Mouse (Mus musculus): ENCODE data around the gene Tpm3. TPM values are rescaled to one million over a fixed set of nuclear protein-coding genes. Genes with fewer than 3 reads are reported as not detected.

Tpm3 gene
- total and polyA plus RNA-seq, 3 experiments: 205 to 274 (median 273) TPM

GRCm38 (mm10) chr3:90083698-90084324 lies 11.4 kb downstream of the Tpm3 start (continued):
- TF ChIP-seq JUND (IDR thresholded peaks at IDR 0.05; ENCODE audit: low read depth, low read length) (no peak), POLR2A (IDR thresholded peaks at IDR 0.05; ENCODE audit: control insufficient read depth in 1 of 2, insufficient read depth in 1 of 2, low read depth in 1 of 2, low read length in 2 of 2, poor library complexity in 1 of 2) (no peak), MYB (IDR thresholded peaks at IDR 0.05; ENCODE audit: low read depth, low read length) (no peak), ZMIZ1 (IDR thresholded peaks at IDR 0.05; ENCODE audit: low read depth, low read length) (no peak), CHD2 (IDR thresholded peaks at IDR 0.05; ENCODE audit: low read length) (no peak), ETS1 (IDR thresholded peaks at IDR 0.05; ENCODE audit: low read depth, low read length) (peak; percentile 91), NELFE (IDR thresholded peaks at IDR 0.05; ENCODE audit: low read depth, low read length) (no peak)

GRCm38 (mm10) chr3:90084790-90085189 lies 12.3 kb downstream of the Tpm3 start:
- Histone ChIP-seq H3K79me2 (ENCODE audit: control insufficient read depth, insufficient read depth, low read length, poor library complexity) (peaks cover 64% of the 10 kb centered on the region), H3K9me3 (replicated peaks; ENCODE audit: insufficient read depth, low read length) (no peaks in the 10 kb centered on the region), H3K4me3 (ENCODE audit: control insufficient read depth in 1 of 2, insufficient read depth in 1 of 2, low read depth in 2 of 2, low read length in 2 of 2) (no peak overlapping the region), H3K27ac (ENCODE audit: control insufficient read depth, low read depth, low read length) (no peak overlapping the region), H3K4me1 (ENCODE audit: control insufficient read depth in 1 of 2, insufficient read depth in 2 of 2, low read length in 2 of 2) (peaks cover 22 to 46% of the 10 kb centered on the region in 2 experiments), H3K36me3 (ENCODE audit: control insufficient read depth in 1 of 2, insufficient read depth in 2 of 2, low read length in 2 of 2) (peaks cover 11 to 50% of the 10 kb centered on the region in 2 experiments), H3K27me3 (ENCODE audit: control insufficient read depth in 1 of 2, insufficient read depth in 2 of 2, low read length in 2 of 2) (no peaks in the 10 kb centered on the region), H3K9ac (ENCODE audit: control insufficient read depth, low read depth, low read length, poor library complexity, severe bottlenecking) (no peak overlapping the region)
- DNase-seq (ENCODE audit: low read depth, low spot score): no peak
- TF ChIP-seq NRF1 (IDR thresholded peaks at IDR 0.05; ENCODE audit: insufficient read depth, low read depth, low read length, poor library complexity, severe bottlenecking): no peak
- no peak for TF ChIP-seq CHD2 (IDR thresholded peaks at IDR 0.05; ENCODE audit: low read length)
- TF ChIP-seq BHLHE40 (IDR thresholded peaks at IDR 0.05; ENCODE audit: borderline replicate concordance, low read depth, low read length): no peak
- no peak for TF ChIP-seq SIN3A (IDR thresholded peaks at IDR 0.05; ENCODE audit: low read length)
- no peak for TF ChIP-seq TCF12 (IDR thresholded peaks at IDR 0.05; ENCODE audit: low read depth, low read length)
- no peak for TF ChIP-seq MAFK (IDR thresholded peaks at IDR 0.05; ENCODE audit: borderline replicate concordance, low read depth, low read length)
- no peak for TF ChIP-seq ZKSCAN1 (IDR thresholded peaks at IDR 0.05; ENCODE audit: low read depth, low read length)
- no peak for TF ChIP-seq MEF2A (IDR thresholded peaks at IDR 0.05; ENCODE audit: extremely low read depth, insufficient replicate concordance, low read depth, low read length, poor library complexity, severe bottlenecking)
- TF ChIP-seq CHD1 (IDR thresholded peaks at IDR 0.05; ENCODE audit: low read depth, low read length): no peak
- no peak for TF ChIP-seq EP300 (IDR thresholded peaks at IDR 0.05; ENCODE audit: low read depth in 1 of 2, low read length in 2 of 2)
- TF ChIP-seq GATA1 (IDR thresholded peaks at IDR 0.05; ENCODE audit: low read depth, low read length): no peak
- no peak for TF ChIP-seq CTCF (IDR thresholded peaks at IDR 0.05 in 2 of 3, conservative IDR thresholded peaks at IDR 0.05 in 1 of 3; ENCODE audit: control insufficient read depth in 1 of 3, insufficient read depth in 1 of 3, low read depth in 2 of 3, low read length in 3 of 3, poor library complexity in 1 of 3, severe bottlenecking in 1 of 3)
- TF ChIP-seq TAL1 (IDR thresholded peaks at IDR 0.05; ENCODE audit: low read length): no peak
- TF ChIP-seq ZMIZ1 (IDR thresholded peaks at IDR 0.05; ENCODE audit: low read depth, low read length): no peak
- no peak for TF ChIP-seq JUND (IDR thresholded peaks at IDR 0.05; ENCODE audit: low read depth, low read length)
- no peak for TF ChIP-seq TBP (IDR thresholded peaks at IDR 0.05; ENCODE audit: low read depth, low read length)
